In genomic region chrX:133931302-133932013, GRCm38 (mm10) we compare ENCODE assay signal across 10 mouse cellular contexts. TPM values are rescaled to one million over a fixed set of nuclear protein-coding genes. Genes with fewer than 3 reads are reported as not detected.
DNase-seq lines count a peak whose midpoint lies in the region; ATAC-seq and TF ChIP-seq lines count a peak whose summit lies in the region.
"Had no signal": no experiment of that assay in that cellular context is flagged by ENCODE, and none has a peak within 500 bp of the region (broad histone marks: within the 10 kb centered on the region; RNA-seq: fewer than 3 reads in every experiment).

No protein-coding gene starts in this region.

- no peak overlapping the region for H3K27ac ChIP-seq in forebrain, embryonic 14.5 days (ENCODE audit: low read depth, low read length)
- no peak overlapping the region for H3K27ac ChIP-seq in forebrain, embryonic 11.5 days (ENCODE audit: low read depth, low read length)
- H3K27ac ChIP-seq in layer of hippocampus, adult 2 months = no peak overlapping the region
- H3K27ac ChIP-seq in midbrain, postnatal 0 days (ENCODE audit: low read depth, low read length) = no peak overlapping the region
- H3K27ac ChIP-seq: heart, embryonic 13.5 days; lung, embryonic 15.5 days had no signal

- H3K9me3 ChIP-seq in forebrain, embryonic 14.5 days (replicated peaks; ENCODE audit: control insufficient read depth, low read length) = no peaks in the 10 kb centered on the region
- no peaks in the 10 kb centered on the region for H3K9me3 ChIP-seq in forebrain, embryonic 11.5 days (ENCODE audit: control insufficient read depth, low read length)
- H3K9me3 ChIP-seq in midbrain, postnatal 0 days (ENCODE audit: low read length) = no peaks in the 10 kb centered on the region
- H3K9me3 ChIP-seq: heart, embryonic 13.5 days; lung, embryonic 15.5 days had no signal

- WGBS in forebrain, embryonic 14.5 days = 68% methylated on average over 12 of the region's 12 CpGs
- 60% methylated on average over 12 of the region's 12 CpGs for WGBS in forebrain, embryonic 11.5 days
- 62% methylated on average over 12 of the region's 12 CpGs for WGBS in midbrain, postnatal 0 days

- DNase-seq in forebrain, embryonic 14.5 days (ENCODE audit: low spot score) = peak; percentile 59
- no peak for DNase-seq in forebrain, embryonic 11.5 days (ENCODE audit: low spot score)
- peak; percentile 31 for DNase-seq in right cerebral cortex, adult 18-20 months
- no peak for DNase-seq in right cerebral cortex, postnatal 14 days
- peak; percentile 55 for DNase-seq in embryo, embryonic 10.5 days (ENCODE audit: low spot score)
- peak; percentile 26 to 66 for DNase-seq in layer of hippocampus, adult 2 months (ENCODE audit: low spot score in 2 of 2)
- DNase-seq in midbrain, postnatal 0 days (ENCODE audit: low spot score) = peak; percentile 31
- DNase-seq in spleen, postnatal 14 days (ENCODE audit: low spot score in 2 of 2) = no peak

- ATAC-seq in forebrain, embryonic 14.5 days = 0 out of 2 replicates have a peak, but pooled peaks have one; percentile 20
- no peak for ATAC-seq in forebrain, embryonic 11.5 days (replicated peaks; ENCODE audit: low FRiP score)
- ATAC-seq in midbrain, postnatal 0 days (ENCODE audit: low FRiP score) = no peak

- H3K9ac ChIP-seq in forebrain, embryonic 14.5 days (ENCODE audit: low read length) = no peak overlapping the region
- H3K9ac ChIP-seq in forebrain, embryonic 11.5 days (ENCODE audit: low read length) = no peak overlapping the region
- H3K9ac ChIP-seq in midbrain, postnatal 0 days (replicated peaks; ENCODE audit: low read length, poor library complexity, severe bottlenecking) = no peak overlapping the region
- H3K9ac ChIP-seq: heart, embryonic 13.5 days; lung, embryonic 15.5 days had no signal

- H3K27me3 ChIP-seq in forebrain, embryonic 14.5 days (replicated peaks; ENCODE audit: control insufficient read depth, insufficient read depth, low read length) = no peaks in the 10 kb centered on the region
- H3K27me3 ChIP-seq in forebrain, embryonic 11.5 days (ENCODE audit: control insufficient read depth, insufficient read depth, low read length) = no peaks in the 10 kb centered on the region
- H3K27me3 ChIP-seq in midbrain, postnatal 0 days (ENCODE audit: insufficient read depth, low read length) = no peaks in the 10 kb centered on the region
- H3K27me3 ChIP-seq: heart, embryonic 13.5 days; lung, embryonic 15.5 days had no signal

- H3K36me3 ChIP-seq in forebrain, embryonic 14.5 days (ENCODE audit: control insufficient read depth, insufficient read depth, low read length) = no peaks in the 10 kb centered on the region
- no peaks in the 10 kb centered on the region for H3K36me3 ChIP-seq in forebrain, embryonic 11.5 days (ENCODE audit: control insufficient read depth, insufficient read depth, low read length)
- no peaks in the 10 kb centered on the region for H3K36me3 ChIP-seq in midbrain, postnatal 0 days (ENCODE audit: insufficient read depth, low read length)
- H3K36me3 ChIP-seq: heart, embryonic 13.5 days; lung, embryonic 15.5 days had no signal

- TF ChIP-seq CTCF in layer of hippocampus, adult 2 months (conservative IDR thresholded peaks at IDR 0.05) = peak; percentile 77
- peak; percentile 63 for TF ChIP-seq CTCF in midbrain, postnatal 0 days (IDR thresholded peaks at IDR 0.05)

- no peak overlapping the region for H3K4me3 ChIP-seq in forebrain, embryonic 14.5 days (ENCODE audit: low read depth, low read length)
- no peak overlapping the region for H3K4me3 ChIP-seq in forebrain, embryonic 11.5 days (ENCODE audit: low read depth, low read length)
- no peak overlapping the region for H3K4me3 ChIP-seq in layer of hippocampus, adult 2 months
- H3K4me3 ChIP-seq in midbrain, postnatal 0 days (ENCODE audit: low read depth, low read length) = no peak overlapping the region
- H3K4me3 ChIP-seq: heart, embryonic 13.5 days; lung, embryonic 15.5 days had no signal

- H3K4me2 ChIP-seq in forebrain, embryonic 14.5 days (ENCODE audit: low read length) = no peak overlapping the region
- H3K4me2 ChIP-seq in forebrain, embryonic 11.5 days (ENCODE audit: low read depth, low read length, severe bottlenecking) = no peak overlapping the region
- H3K4me2 ChIP-seq in midbrain, postnatal 0 days (ENCODE audit: low read depth, low read length, poor library complexity, severe bottlenecking) = no peak overlapping the region
- H3K4me2 ChIP-seq: heart, embryonic 13.5 days; lung, embryonic 15.5 days had no signal

- no peaks in the 10 kb centered on the region for H3K4me1 ChIP-seq in forebrain, embryonic 14.5 days (ENCODE audit: control insufficient read depth, insufficient read depth, low read length)
- no peaks in the 10 kb centered on the region for H3K4me1 ChIP-seq in forebrain, embryonic 11.5 days (replicated peaks; ENCODE audit: control insufficient read depth, insufficient read depth, low read length)
- H3K4me1 ChIP-seq in midbrain, postnatal 0 days (ENCODE audit: insufficient read depth, low read length) = no peaks in the 10 kb centered on the region
- H3K4me1 ChIP-seq: lung, embryonic 15.5 days had no signal

RNA-seq across cellular contexts. Expression of gene Srpx2, which starts 23.2 kb away (rescaled TPM):
- polyA plus RNA-seq in forebrain, embryonic 14.5 days (2014; fragmentation: Nextera tagmentation; extraction: Ambion mirVana) = 0.91 TPM in 2 replicates
- polyA plus RNA-seq in forebrain, embryonic 11.5 days (2014; fragmentation: Nextera tagmentation; extraction: Ambion mirVana) = 0.95 and 1.0 TPM in 2 replicates
- under 1 TPM; 0.51 to 0.96 TPM for total RNA-seq in layer of hippocampus, adult 2 months (2021)
- total RNA-seq in midbrain, postnatal 0 days (2014; rRNA removed) = 1.0 and 1.6 TPM in 2 replicates
- polyA plus RNA-seq in midbrain, postnatal 0 days (2015; fragmentation: Nextera tagmentation; extraction: Ambion mirVana) = 1.3 and 2.2 TPM in 2 replicates

RNA-seq across cellular contexts. Expression of gene Tspan6, which starts 33.2 kb away (rescaled TPM):
- 277 and 284 TPM in 2 replicates for polyA plus RNA-seq in forebrain, embryonic 14.5 days (2014; fragmentation: Nextera tagmentation; extraction: Ambion mirVana)
- polyA plus RNA-seq in forebrain, embryonic 11.5 days (2014; fragmentation: Nextera tagmentation; extraction: Ambion mirVana) = 207 and 218 TPM in 2 replicates
- 10 to 100 TPM; 14.3 to 17.6 TPM for total RNA-seq in layer of hippocampus, adult 2 months (2021)
- total RNA-seq in midbrain, postnatal 0 days (2014; rRNA removed) = 165 and 206 TPM in 2 replicates
- 309 and 312 TPM in 2 replicates for polyA plus RNA-seq in midbrain, postnatal 0 days (2015; fragmentation: Nextera tagmentation; extraction: Ambion mirVana)

RNA-seq across cellular contexts. Expression of gene Sytl4, which starts 50.2 kb away (rescaled TPM):
- 0.53 and 0.58 TPM in 2 replicates for polyA plus RNA-seq in forebrain, embryonic 14.5 days (2014; fragmentation: Nextera tagmentation; extraction: Ambion mirVana)
- polyA plus RNA-seq in forebrain, embryonic 11.5 days (2014; fragmentation: Nextera tagmentation; extraction: Ambion mirVana) = 0.88 and 2.2 TPM in 2 replicates
- 1 to 10 TPM; 1.5 TPM for total RNA-seq in layer of hippocampus, adult 2 months (2021)
- 0.38 and 0.99 TPM in 2 replicates for total RNA-seq in midbrain, postnatal 0 days (2014; rRNA removed)
- polyA plus RNA-seq in midbrain, postnatal 0 days (2015; fragmentation: Nextera tagmentation; extraction: Ambion mirVana) = 0.84 and 0.86 TPM in 2 replicates

Comparison
In these comparisons a context has a peak if more than half of its experiments do, and no peak if none do; other contexts are left out.
1. DNase-seq: peak in forebrain, embryonic 14.5 days (single experiment), right cerebral cortex, adult 18-20 months (single experiment), embryo, embryonic 10.5 days (single experiment), layer of hippocampus, adult 2 months (2 of 2) and midbrain, postnatal 0 days (single experiment); none in forebrain, embryonic 11.5 days (single experiment), right cerebral cortex, postnatal 14 days (single experiment) and spleen, postnatal 14 days (0 of 2).